Mouse (Mus musculus): ENCODE results near the gene Olfr283. TPM values are rescaled to one million over a fixed set of nuclear protein-coding genes. Genes with fewer than 3 reads are reported as not detected.
"Not testable (repeated sequence)": the region's sequence is repeated elsewhere in the genome, so short reads cannot be mapped to it uniquely, and the experiment has no call there.

Gene Olfr283
- not detected in 2 replicates for polyA plus RNA-seq (2015; fragmentation: Nextera tagmentation; extraction: Ambion mirVana)

- Histone ChIP-seq H3K27ac (no peak within 1 kb of the TSS), H3K4me3 (replicated peaks) (no peak within 1 kb of the TSS), H3K4me1 (replicated peaks) (no peaks in the 10 kb centered on the region), H3K4me2 (no peak within 1 kb of the TSS), H3K9ac (no peak within 1 kb of the TSS), H3K36me3 (no peaks in the 10 kb centered on the region), H3K27me3 (no peaks in the 10 kb centered on the region), H3K9me3 (replicated peaks) (no peaks in the 10 kb centered on the region)
- no peak for ATAC-seq (ENCODE audit: low read depth)
- WGBS (ENCODE audit: insufficient replicate concordance) = 70% methylated on average over 6 of the region's 6 CpGs
- DNase-seq = no peak
Measured at GRCm38 (mm10) chr15:98380846-98381245, at the start of gene Olfr283. Gene Olfr283, minus strand, starts transcription at chr15:98380946.

GRCm38 (mm10) chr15:98425188-98425587 is 44.4 kb upstream of the Olfr283 start:
- H3K36me3 ChIP-seq = no peaks in the 10 kb centered on the region
- ATAC-seq (ENCODE audit: low read depth) (no peak), DNase-seq (no peak)
- no peak overlapping the region for H3K27ac ChIP-seq
- no peaks in the 10 kb centered on the region for H3K9me3 ChIP-seq (replicated peaks)
- no peak overlapping the region for H3K4me2 ChIP-seq
- H3K4me1 ChIP-seq (replicated peaks) = no peaks in the 10 kb centered on the region
- no peak overlapping the region for H3K9ac ChIP-seq
- H3K4me3 ChIP-seq (replicated peaks) = no peak overlapping the region
- H3K27me3 ChIP-seq = no peaks in the 10 kb centered on the region
- 71% methylated on average over 7 of the region's 7 CpGs for WGBS (ENCODE audit: insufficient replicate concordance)

DNA sequence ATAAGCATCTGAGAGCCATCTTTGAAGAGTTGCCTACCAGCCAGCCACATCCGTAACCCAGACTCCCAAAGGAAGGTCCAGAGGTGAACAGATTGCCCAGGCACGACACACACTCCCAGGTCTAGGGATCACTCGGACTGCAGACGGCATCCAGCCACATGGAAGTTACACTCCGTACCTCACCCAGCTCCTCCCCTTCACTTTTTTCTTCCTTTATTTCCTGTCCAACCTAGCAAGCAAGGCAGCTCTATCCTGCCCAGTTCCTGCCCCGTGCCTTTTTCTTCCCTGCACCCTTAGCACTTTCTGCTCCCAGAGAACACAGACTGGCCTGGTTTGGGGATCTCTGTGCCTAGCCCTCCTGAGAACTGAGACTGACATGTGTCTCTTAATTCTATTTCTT is 44.0 kb upstream of the Olfr283 start:
- no peak overlapping the region for H3K9ac ChIP-seq
- no peaks in the 10 kb centered on the region for H3K36me3 ChIP-seq
- H3K4me3 ChIP-seq (replicated peaks) = no peak overlapping the region
- no peaks in the 10 kb centered on the region for H3K4me1 ChIP-seq (replicated peaks)
- ATAC-seq (ENCODE audit: low read depth) (no peak), DNase-seq (no peak)
- no peaks in the 10 kb centered on the region for H3K9me3 ChIP-seq (replicated peaks)
- no peaks in the 10 kb centered on the region for H3K27me3 ChIP-seq
- no peak overlapping the region for H3K27ac ChIP-seq
- no peak overlapping the region for H3K4me2 ChIP-seq
- WGBS (ENCODE audit: insufficient replicate concordance) = 43% methylated on average over 6 of the region's 6 CpGs

GRCm38 (mm10) chr15:98424326-98424725 is 43.6 kb upstream of the Olfr283 start:
- no peaks in the 10 kb centered on the region for H3K36me3 ChIP-seq
- no peak overlapping the region for H3K4me2 ChIP-seq
- H3K27ac ChIP-seq = no peak overlapping the region
- H3K4me1 ChIP-seq (replicated peaks) = no peaks in the 10 kb centered on the region
- H3K9ac ChIP-seq = no peak overlapping the region
- 63% methylated on average over 14 of the region's 14 CpGs for WGBS (ENCODE audit: insufficient replicate concordance)
- no peaks in the 10 kb centered on the region for H3K27me3 ChIP-seq
- no peaks in the 10 kb centered on the region for H3K9me3 ChIP-seq (replicated peaks)
- DNase-seq (no peak), ATAC-seq (ENCODE audit: low read depth) (no peak)
- H3K4me3 ChIP-seq (replicated peaks) = no peak overlapping the region

GRCm38 (mm10) chr15:98420897-98421296 is 40.2 kb upstream of the Olfr283 start:
- H3K36me3 ChIP-seq = no peaks in the 10 kb centered on the region

DNA sequence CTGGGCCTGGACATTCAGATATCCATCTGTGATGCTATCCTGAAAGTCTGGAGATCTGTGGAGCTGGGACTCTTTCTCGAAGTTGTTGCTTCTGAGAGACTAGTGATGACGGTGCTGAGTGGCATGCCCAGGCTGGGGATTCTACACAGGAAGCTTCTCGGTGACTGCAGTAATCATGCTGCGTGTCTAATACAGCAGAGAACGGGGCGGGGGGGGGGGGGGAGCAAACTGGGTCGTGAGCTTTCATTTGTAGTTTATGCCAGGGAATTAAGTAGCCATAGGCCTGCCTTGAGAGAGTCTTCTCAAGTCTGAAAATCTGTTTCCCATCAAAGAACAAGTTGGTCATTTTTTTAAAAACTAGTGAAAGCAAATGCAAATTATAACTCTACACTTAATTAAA is 37.4 kb upstream of the Olfr283 start:
- DNase-seq (no peak), ATAC-seq (ENCODE audit: low read depth) (no peak)
- no peak overlapping the region for H3K9ac ChIP-seq
- 62% methylated on average over 7 of the region's 7 CpGs for WGBS (ENCODE audit: insufficient replicate concordance)
- no peak overlapping the region for H3K27ac ChIP-seq
- H3K4me3 ChIP-seq (replicated peaks) = no peak overlapping the region
- H3K9me3 ChIP-seq (replicated peaks) = no peaks in the 10 kb centered on the region
- no peaks in the 10 kb centered on the region for H3K27me3 ChIP-seq
- H3K4me1 ChIP-seq (replicated peaks) = no peaks in the 10 kb centered on the region
- H3K36me3 ChIP-seq = no peaks in the 10 kb centered on the region
- no peak overlapping the region for H3K4me2 ChIP-seq

More at GRCm38 (mm10) chr15:98420897-98421296, 40.2 kb upstream of the Olfr283 start:
- Histone ChIP-seq H3K9me3 (replicated peaks) (no peaks in the 10 kb centered on the region), H3K27ac (no peak overlapping the region), H3K9ac (no peak overlapping the region), H3K4me2 (no peak overlapping the region), H3K4me3 (replicated peaks) (no peak overlapping the region), H3K27me3 (no peaks in the 10 kb centered on the region), H3K4me1 (replicated peaks) (no peaks in the 10 kb centered on the region)
- ATAC-seq (ENCODE audit: low read depth) = no peak
- no peak for DNase-seq
- WGBS (ENCODE audit: insufficient replicate concordance) = 40% methylated on average over 4 of the region's 4 CpGs

- DNase-seq; H3K27me3 ChIP-seq; H3K27ac ChIP-seq; H3K4me1 ChIP-seq (replicated peaks); H3K4me2 ChIP-seq; H3K9ac ChIP-seq; H3K36me3 ChIP-seq; H3K9me3 ChIP-seq (replicated peaks); H3K4me3 ChIP-seq (replicated peaks); ATAC-seq (ENCODE audit: low read depth): not testable (repeated sequence)
- 42% methylated on average over 2 of the region's 3 CpGs for WGBS (ENCODE audit: insufficient replicate concordance)
Measured at GRCm38 (mm10) chr15:98417285-98417684, 36.5 kb upstream of the Olfr283 start.

DNA sequence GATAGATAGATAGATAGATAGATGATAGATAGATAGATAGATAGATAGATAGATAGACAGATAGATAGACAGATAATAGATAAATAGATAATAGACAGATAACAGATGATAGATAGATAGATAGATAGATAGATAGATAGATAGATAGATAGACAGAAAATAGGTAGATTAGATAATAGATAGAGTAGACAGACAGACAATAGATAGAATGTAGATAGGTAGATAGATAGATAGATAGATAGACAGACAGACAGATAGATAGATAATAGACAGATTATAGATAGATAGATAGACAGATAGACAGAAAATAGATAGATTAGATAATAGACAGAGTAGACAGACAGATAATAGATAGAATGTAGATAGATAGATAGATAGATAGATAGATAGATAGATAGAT is 36.1 kb upstream of the Olfr283 start:
- not testable (repeated sequence) for DNase-seq; H3K9ac ChIP-seq; H3K27me3 ChIP-seq; H3K27ac ChIP-seq; H3K4me2 ChIP-seq; H3K4me1 ChIP-seq (replicated peaks); H3K9me3 ChIP-seq (replicated peaks); ATAC-seq (ENCODE audit: low read depth); H3K4me3 ChIP-seq (replicated peaks); H3K36me3 ChIP-seq

GRCm38 (mm10) chr15:98415996-98416395 is 35.2 kb upstream of the Olfr283 start:
- Histone ChIP-seq H3K4me3 (replicated peaks) (no peak overlapping the region), H3K9ac (no peak overlapping the region), H3K27me3 (no peaks in the 10 kb centered on the region), H3K4me2 (no peak overlapping the region), H3K36me3 (no peaks in the 10 kb centered on the region), H3K4me1 (replicated peaks) (no peaks in the 10 kb centered on the region), H3K9me3 (replicated peaks) (no peaks in the 10 kb centered on the region), H3K27ac (no peak overlapping the region)
- no peak for ATAC-seq (ENCODE audit: low read depth)
- no peak for DNase-seq
- 35% methylated on average over 4 of the region's 4 CpGs for WGBS (ENCODE audit: insufficient replicate concordance)

GRCm38 (mm10) chr15:98410249-98410648 is 29.5 kb upstream of the Olfr283 start:
- DNase-seq (no peak), ATAC-seq (ENCODE audit: low read depth) (no peak)
- H3K27ac ChIP-seq = no peak overlapping the region
- H3K36me3 ChIP-seq = no peaks in the 10 kb centered on the region
- no peaks in the 10 kb centered on the region for H3K9me3 ChIP-seq (replicated peaks)
- no peaks in the 10 kb centered on the region for H3K27me3 ChIP-seq
- H3K9ac ChIP-seq = no peak overlapping the region
- H3K4me1 ChIP-seq (replicated peaks) = no peaks in the 10 kb centered on the region
- no peak overlapping the region for H3K4me2 ChIP-seq
- WGBS (ENCODE audit: insufficient replicate concordance) = 76% methylated on average over 9 of the region's 9 CpGs
- no peak overlapping the region for H3K4me3 ChIP-seq (replicated peaks)

GRCm38 (mm10) chr15:98409635-98410034 is 28.9 kb upstream of the Olfr283 start:
- ATAC-seq (ENCODE audit: low read depth) = no peak
- WGBS (ENCODE audit: insufficient replicate concordance) = 82% methylated on average over 2 of the region's 2 CpGs
- no peak overlapping the region for H3K9ac ChIP-seq
- H3K36me3 ChIP-seq = no peaks in the 10 kb centered on the region
- no peaks in the 10 kb centered on the region for H3K9me3 ChIP-seq (replicated peaks)
- H3K4me2 ChIP-seq = no peak overlapping the region
- no peaks in the 10 kb centered on the region for H3K27me3 ChIP-seq
- H3K4me1 ChIP-seq (replicated peaks) = no peaks in the 10 kb centered on the region
- H3K27ac ChIP-seq = no peak overlapping the region
- DNase-seq = no peak
- no peak overlapping the region for H3K4me3 ChIP-seq (replicated peaks)

GRCm38 (mm10) chr15:98408406-98409060 is 27.8 kb upstream of the Olfr283 start:
- Histone ChIP-seq H3K9me3 (replicated peaks) (no peaks in the 10 kb centered on the region), H3K4me2 (no peak overlapping the region), H3K4me1 (replicated peaks) (no peaks in the 10 kb centered on the region), H3K27me3 (no peaks in the 10 kb centered on the region), H3K27ac (no peak overlapping the region), H3K36me3 (no peaks in the 10 kb centered on the region), H3K9ac (no peak overlapping the region), H3K4me3 (replicated peaks) (no peak overlapping the region)
- ATAC-seq (ENCODE audit: low read depth) (no peak), DNase-seq (no peak)
- WGBS (ENCODE audit: insufficient replicate concordance) = 55% methylated on average over 17 of the region's 17 CpGs
